Mouse (Mus musculus): ENCODE results near the gene Trim9. TPM values are rescaled to one million over a fixed set of nuclear protein-coding genes. Genes with fewer than 3 reads are reported as not detected.

Trim9 gene
- polyA plus RNA-seq, 1 experiment: 0.19 TPM

DNA sequence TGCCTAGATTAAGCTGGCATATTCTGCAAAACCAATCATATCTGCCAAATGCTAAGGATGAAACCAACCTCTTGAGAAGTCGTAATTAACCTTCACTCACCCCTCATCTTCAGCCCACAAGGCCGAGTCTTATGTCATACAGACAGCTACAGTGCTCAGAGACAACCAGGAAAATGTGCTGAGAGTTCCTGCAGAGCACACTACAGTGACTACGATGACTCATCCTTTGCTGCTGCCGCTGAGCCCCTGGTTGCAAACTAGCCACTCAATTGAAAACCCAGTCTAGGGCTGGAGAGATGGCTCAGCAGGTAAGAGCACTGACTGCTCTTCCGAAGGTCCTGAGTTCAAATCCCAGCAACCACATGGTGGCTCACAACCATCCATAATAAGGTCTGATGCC is 107.7 kb downstream of the Trim9 start:
- Histone ChIP-seq H3K36me3 (ENCODE audit: control insufficient read depth, insufficient read depth, low read length) (no peaks in the 10 kb centered on the region), H3K27ac (ENCODE audit: insufficient read depth, low read depth, low read length) (no peak overlapping the region), H3K4me3 (ENCODE audit: insufficient read depth, low read depth, low read length) (no peak overlapping the region), H3K4me1 (ENCODE audit: control insufficient read depth, insufficient read depth, low read length) (no peaks in the 10 kb centered on the region), H3K27me3 (replicated peaks; ENCODE audit: control insufficient read depth, insufficient read depth, low read length) (no peaks in the 10 kb centered on the region)
- DNase-seq: no peak
- 77% methylated on average over 5 of the region's 5 CpGs for WGBS
- no peak for TF ChIP-seq CTCF (conservative IDR thresholded peaks at IDR 0.05; ENCODE audit: insufficient read depth, insufficient read length, low read depth, low read length)
- TF ChIP-seq POLR2A (IDR thresholded peaks at IDR 0.05; ENCODE audit: low read depth, low read length): no peak

DNA sequence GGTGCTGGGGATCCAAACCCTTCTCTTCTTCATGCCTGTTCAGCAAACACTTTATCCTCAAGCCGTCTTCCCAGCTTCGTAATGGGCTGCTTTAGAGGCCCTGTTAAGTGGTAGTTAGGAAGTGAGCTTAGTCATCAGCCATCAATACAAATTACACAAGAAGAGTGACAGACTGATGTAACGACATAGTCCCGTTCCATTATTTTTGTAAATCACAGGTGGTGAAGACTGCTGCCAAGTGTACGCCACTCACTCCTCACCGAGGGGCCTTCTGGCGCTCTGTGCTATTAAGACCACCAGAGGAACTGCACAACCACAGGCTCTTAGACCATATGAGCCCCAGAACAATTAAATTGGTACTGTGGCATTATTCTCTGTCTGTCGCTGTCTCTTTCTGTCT is 108.8 kb downstream of the Trim9 start:
- no peak for DNase-seq
- no peaks in the 10 kb centered on the region for H3K36me3 ChIP-seq (ENCODE audit: control insufficient read depth, insufficient read depth, low read length)
- no peak overlapping the region for H3K4me3 ChIP-seq (ENCODE audit: insufficient read depth, low read depth, low read length)
- H3K4me1 ChIP-seq (ENCODE audit: control insufficient read depth, insufficient read depth, low read length): no peaks in the 10 kb centered on the region
- 78% methylated on average over 8 of the region's 8 CpGs for WGBS
- H3K27ac ChIP-seq (ENCODE audit: insufficient read depth, low read depth, low read length): no peak overlapping the region
- no peak for TF ChIP-seq CTCF (conservative IDR thresholded peaks at IDR 0.05; ENCODE audit: insufficient read depth, insufficient read length, low read depth, low read length)
- no peak for TF ChIP-seq POLR2A (IDR thresholded peaks at IDR 0.05; ENCODE audit: low read depth, low read length)
- no peaks in the 10 kb centered on the region for H3K27me3 ChIP-seq (replicated peaks; ENCODE audit: control insufficient read depth, insufficient read depth, low read length)

DNA sequence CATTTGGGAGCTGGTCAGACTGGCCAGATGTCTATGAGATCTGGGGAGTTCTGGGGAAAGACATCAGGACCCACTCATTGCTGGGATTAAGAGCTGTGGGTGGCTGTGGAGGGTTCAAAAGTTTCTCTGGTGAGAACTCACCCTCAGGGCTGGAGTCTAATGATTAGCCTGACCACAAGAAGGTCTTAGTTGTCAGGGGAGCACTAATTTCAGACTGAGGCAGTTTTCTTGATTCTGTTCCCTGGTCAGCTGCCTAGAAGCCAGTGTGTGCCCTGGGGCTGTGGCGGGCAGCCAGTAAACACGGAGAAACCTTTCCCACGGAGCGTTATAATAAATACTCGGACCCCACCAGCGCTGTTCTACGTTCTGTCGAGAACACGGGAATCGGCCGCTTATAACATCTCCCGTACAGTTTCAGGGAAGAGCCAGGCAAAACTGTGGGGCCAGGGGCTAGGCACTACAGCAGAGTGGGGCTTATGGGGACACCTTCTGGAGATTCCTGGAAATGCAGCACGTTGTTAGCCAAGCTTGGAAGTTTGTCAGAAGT is 112.4 kb downstream of the Trim9 start:
- Histone ChIP-seq H3K36me3 (ENCODE audit: control insufficient read depth, insufficient read depth, low read length) (no peaks in the 10 kb centered on the region), H3K4me3 (ENCODE audit: insufficient read depth, low read depth, low read length) (peak overlapping the region; percentile 43), H3K4me1 (ENCODE audit: control insufficient read depth, insufficient read depth, low read length) (no peaks in the 10 kb centered on the region), H3K27ac (ENCODE audit: insufficient read depth, low read depth, low read length) (no peak overlapping the region), H3K27me3 (replicated peaks; ENCODE audit: control insufficient read depth, insufficient read depth, low read length) (no peaks in the 10 kb centered on the region)
- WGBS: 2% methylated on average over 13 of the region's 13 CpGs
- TF ChIP-seq POLR2A (IDR thresholded peaks at IDR 0.05; ENCODE audit: low read depth, low read length): no peak
- TF ChIP-seq CTCF (conservative IDR thresholded peaks at IDR 0.05; ENCODE audit: insufficient read depth, insufficient read length, low read depth, low read length): peak; percentile 82
- DNase-seq: peak; percentile 66

DNA sequence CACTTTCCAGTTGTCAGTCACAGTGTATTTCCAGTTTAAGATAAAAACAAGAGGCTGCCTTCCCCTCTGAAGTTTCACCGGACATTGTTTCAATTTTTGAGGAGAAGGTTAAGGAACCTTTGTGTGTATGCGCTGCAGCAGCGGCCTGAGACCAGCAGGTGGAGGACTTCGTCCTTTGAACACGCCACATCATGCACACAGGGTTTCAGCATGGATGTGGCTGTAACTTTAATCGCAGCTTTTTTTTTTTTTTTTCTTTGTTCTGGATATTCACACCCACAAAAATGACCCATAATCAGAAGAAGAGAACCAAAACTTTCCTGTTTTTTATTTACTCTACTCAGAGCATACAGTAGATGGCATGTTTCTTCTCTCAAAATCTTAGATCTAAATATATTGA is 113.0 kb downstream of the Trim9 start:
- no peaks in the 10 kb centered on the region for H3K4me1 ChIP-seq (ENCODE audit: control insufficient read depth, insufficient read depth, low read length)
- no peak overlapping the region for H3K4me3 ChIP-seq (ENCODE audit: insufficient read depth, low read depth, low read length)
- no peak overlapping the region for H3K27ac ChIP-seq (ENCODE audit: insufficient read depth, low read depth, low read length)
- DNase-seq: peak; percentile 66
- 2% methylated on average over 6 of the region's 6 CpGs for WGBS
- TF ChIP-seq CTCF (conservative IDR thresholded peaks at IDR 0.05; ENCODE audit: insufficient read depth, insufficient read length, low read depth, low read length): peak; percentile 83
- no peak for TF ChIP-seq POLR2A (IDR thresholded peaks at IDR 0.05; ENCODE audit: low read depth, low read length)
- no peaks in the 10 kb centered on the region for H3K36me3 ChIP-seq (ENCODE audit: control insufficient read depth, insufficient read depth, low read length)
- H3K27me3 ChIP-seq (replicated peaks; ENCODE audit: control insufficient read depth, insufficient read depth, low read length): no peaks in the 10 kb centered on the region

DNA sequence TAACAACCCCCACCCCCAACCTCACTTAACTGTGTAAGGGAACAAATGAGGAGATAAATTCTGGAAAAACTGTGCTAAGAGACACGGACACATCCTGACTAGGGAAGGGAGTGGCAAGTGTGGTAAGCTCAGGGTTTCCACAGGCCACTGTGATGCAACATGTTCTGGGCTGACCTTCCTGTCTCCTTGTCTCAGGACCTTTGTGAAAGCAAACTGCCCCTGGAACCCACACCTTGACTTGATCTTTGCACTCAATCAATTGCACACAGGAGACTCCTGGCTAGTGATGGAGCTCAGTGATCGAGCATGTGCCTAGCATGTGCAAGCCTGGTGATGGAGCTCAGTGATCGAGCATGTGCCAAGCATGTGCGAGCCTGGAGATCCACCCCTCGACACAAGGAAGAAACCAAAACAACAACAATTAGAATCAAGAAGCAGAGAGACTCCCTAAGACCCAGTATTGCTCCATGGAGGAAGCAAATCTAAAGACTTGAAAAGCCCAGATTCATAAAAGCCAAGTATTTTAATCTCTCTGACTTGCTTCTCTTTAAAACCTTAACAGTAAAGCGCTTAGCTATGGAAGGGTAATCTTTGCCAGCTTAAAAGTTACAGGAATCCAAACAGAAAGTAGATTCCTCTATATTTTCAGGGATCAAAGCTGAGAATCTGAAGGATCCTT is 113.6 kb downstream of the Trim9 start:
- DNase-seq: no peak
- Histone ChIP-seq H3K4me1 (ENCODE audit: control insufficient read depth, insufficient read depth, low read length) (no peaks in the 10 kb centered on the region), H3K27me3 (replicated peaks; ENCODE audit: control insufficient read depth, insufficient read depth, low read length) (no peaks in the 10 kb centered on the region), H3K36me3 (ENCODE audit: control insufficient read depth, insufficient read depth, low read length) (no peaks in the 10 kb centered on the region), H3K27ac (ENCODE audit: insufficient read depth, low read depth, low read length) (no peak overlapping the region), H3K4me3 (ENCODE audit: insufficient read depth, low read depth, low read length) (no peak overlapping the region)
- 84% methylated on average over 6 of the region's 6 CpGs for WGBS
- TF ChIP-seq CTCF (conservative IDR thresholded peaks at IDR 0.05; ENCODE audit: insufficient read depth, insufficient read length, low read depth, low read length): no peak
- TF ChIP-seq POLR2A (IDR thresholded peaks at IDR 0.05; ENCODE audit: low read depth, low read length): no peak

DNA sequence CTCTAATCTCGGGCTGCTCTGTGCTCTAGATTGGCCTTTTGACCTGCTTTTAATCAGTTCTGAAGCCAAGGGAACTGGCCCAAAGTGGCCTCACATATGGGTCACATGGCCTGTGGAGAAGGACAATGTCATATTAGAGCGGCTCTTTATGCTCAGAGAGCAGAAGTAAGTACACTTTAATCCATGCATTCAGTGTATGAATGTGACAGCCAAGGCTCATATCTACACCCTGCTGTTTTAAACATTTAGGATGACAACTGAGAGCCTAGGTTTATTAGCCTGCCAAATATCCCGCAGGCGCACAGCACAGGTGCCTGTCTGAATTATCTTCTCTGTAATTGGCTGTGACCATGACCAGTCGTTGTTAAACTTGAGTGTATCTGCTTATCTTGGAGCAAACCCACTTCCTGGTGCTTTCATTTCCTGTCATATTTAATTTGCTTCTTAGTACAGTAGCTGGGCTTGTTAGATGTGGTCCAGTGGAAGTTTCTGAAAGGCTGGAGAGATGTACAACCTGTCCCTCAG is 115.3 kb downstream of the Trim9 start:
- H3K27me3 ChIP-seq (replicated peaks; ENCODE audit: control insufficient read depth, insufficient read depth, low read length): no peaks in the 10 kb centered on the region
- DNase-seq: no peak
- 43% methylated on average over 5 of the region's 5 CpGs for WGBS
- H3K4me3 ChIP-seq (ENCODE audit: insufficient read depth, low read depth, low read length): no peak overlapping the region
- TF ChIP-seq POLR2A (IDR thresholded peaks at IDR 0.05; ENCODE audit: low read depth, low read length) (no peak), CTCF (conservative IDR thresholded peaks at IDR 0.05; ENCODE audit: insufficient read depth, insufficient read length, low read depth, low read length) (no peak)
- no peaks in the 10 kb centered on the region for H3K36me3 ChIP-seq (ENCODE audit: control insufficient read depth, insufficient read depth, low read length)
- H3K27ac ChIP-seq (ENCODE audit: insufficient read depth, low read depth, low read length): no peak overlapping the region
- no peaks in the 10 kb centered on the region for H3K4me1 ChIP-seq (ENCODE audit: control insufficient read depth, insufficient read depth, low read length)

DNA sequence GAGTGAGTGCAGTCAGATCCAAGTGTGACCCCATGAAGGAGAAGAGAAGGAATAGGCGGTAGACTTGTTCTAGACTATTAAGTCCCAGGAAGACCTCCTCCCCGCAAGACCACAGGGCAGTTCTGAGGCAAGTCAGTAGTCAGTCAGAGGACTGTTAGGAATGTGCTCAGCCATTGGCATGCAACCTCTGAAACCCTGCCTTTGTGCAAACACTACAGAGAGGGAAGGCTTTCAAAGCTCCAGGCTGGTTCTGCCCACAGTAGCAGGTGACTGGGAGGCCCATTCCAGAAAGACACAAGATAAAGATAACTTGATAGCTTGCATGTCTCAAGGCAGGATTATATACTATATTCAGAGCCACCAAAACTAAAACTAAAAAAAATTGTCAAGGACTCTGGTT is 116.1 kb downstream of the Trim9 start, which contains the start of gene Pygl:
Gene Pygl, minus strand, starts transcription at position 195 of the 400 bp plus-strand sequence.
- DNase-seq: no peak
- Histone ChIP-seq H3K4me1 (ENCODE audit: control insufficient read depth, insufficient read depth, low read length) (no peaks in the 10 kb centered on the region), H3K27ac (ENCODE audit: insufficient read depth, low read depth, low read length) (no peak within 1 kb of the TSS), H3K36me3 (ENCODE audit: control insufficient read depth, insufficient read depth, low read length) (no peaks in the 10 kb centered on the region), H3K4me3 (ENCODE audit: insufficient read depth, low read depth, low read length) (no peak within 1 kb of the TSS), H3K27me3 (replicated peaks; ENCODE audit: control insufficient read depth, insufficient read depth, low read length) (no peaks in the 10 kb centered on the region)
- TF ChIP-seq CTCF (conservative IDR thresholded peaks at IDR 0.05; ENCODE audit: insufficient read depth, insufficient read length, low read depth, low read length) (no peak), POLR2A (IDR thresholded peaks at IDR 0.05; ENCODE audit: low read depth, low read length) (no peak)
- 76% methylated on average over 2 of the region's 2 CpGs for WGBS

Data from kidney, adult 2 months (tissue).